Mouse (Mus musculus) lung, adult 2 months (tissue): ENCODE data around the gene Rnaseh2b. TPM values are rescaled to one million over a fixed set of nuclear protein-coding genes. Genes with fewer than 3 reads are reported as not detected.

Source experiments
- DNase-seq: peaks from one replicate; pipeline ENCODE4 v3.0.0; 2022
- H3K4me1 ChIP-seq: fragments of 200-500 bp; 2 replicates; pipeline ENCODE4 v1.6.1; 2011; ENCODE audit warnings: low read length; ENCODE audit not compliant: control insufficient read depth, insufficient read depth
- H3K4me3 ChIP-seq: fragments of 200-500 bp; replicated peaks from 2 replicates; pipeline ENCODE3; 2011; ENCODE audit warnings: low read depth, mild to moderate bottlenecking, control low read depth, low read length; ENCODE audit errors: extremely low read depth
- CTCF ChIP-seq: fragments of 200-500 bp; IDR thresholded peaks from 2 replicates; pipeline ENCODE4 v1.5.1; 2011; ENCODE audit warnings: mild to moderate bottlenecking, low read length, control low read depth; ENCODE audit not compliant: insufficient read depth
- POLR2A ChIP-seq: fragments of 200-500 bp; IDR thresholded peaks from 2 replicates; pipeline ENCODE4 v1.6.1; 2011; ENCODE audit warnings: low read depth, mild to moderate bottlenecking, control low read depth, low read length, borderline replicate concordance; ENCODE audit errors: extremely low read depth
- WGBS: fragments of 180-500 bp; shearing (Covaris S2); methylation state at CpG from one replicate; pipeline ENCODE4 v1.1.7; 2018; 5-methylcytosine and 5-hydroxymethylcytosine counted together
- polyA plus RNA-seq: library from polyadenylated mRNA; depleted of rRNA; stranded (reverse); fragments of >200 nt; gene quantifications from 2 replicates; pipeline ENCODE4 v1.2.3, GENCODE M21; 2012

Gene Rnaseh2b
- polyA plus RNA-seq, 1 experiment, result 2.6 TPM

GRCm38 (mm10) chr14:62258978-62259536 lies 33.3 kb upstream of the Rnaseh2b start:
- TF ChIP-seq POLR2A (no peak), CTCF (no peak)
- H3K4me3 ChIP-seq, result no peak overlapping the region
- 53% methylated on average over 10 of the region's 10 CpGs for WGBS
- DNase-seq, result no peak
- H3K4me1 ChIP-seq, result no peaks in the 10 kb centered on the region

DNA sequence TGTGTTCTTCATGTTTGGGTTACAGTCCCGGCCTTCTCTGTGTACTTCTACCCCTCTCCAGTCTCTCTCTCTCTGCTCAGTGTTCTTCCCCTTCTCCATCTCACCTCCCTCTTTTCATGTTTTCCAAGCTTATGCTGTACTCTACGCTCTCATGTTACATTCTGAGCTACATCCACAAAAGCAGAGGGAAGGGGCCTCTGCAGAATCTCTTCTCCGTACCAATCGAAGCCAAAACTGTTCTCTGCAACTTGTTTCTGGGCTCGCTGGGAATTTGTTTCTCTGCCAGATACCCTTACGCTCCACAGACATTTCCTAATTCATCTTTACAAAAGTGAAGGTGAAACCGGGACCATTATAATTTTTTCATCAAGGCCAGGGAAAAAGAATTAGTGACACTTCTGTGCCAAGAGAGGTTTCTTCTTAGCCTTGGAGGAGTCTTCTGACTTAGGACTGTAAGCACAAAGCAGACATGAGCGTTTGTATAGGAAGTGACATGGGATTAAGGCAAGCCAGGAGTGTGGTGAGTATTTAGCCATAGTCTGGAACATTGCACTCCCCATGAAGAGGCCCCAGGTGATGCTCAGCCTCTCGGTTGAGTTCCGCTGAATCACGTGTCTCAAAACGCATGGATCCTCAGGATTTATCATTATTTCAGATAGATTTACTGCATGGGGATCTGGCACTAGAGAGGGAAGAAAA lies 21.5 kb upstream of the Rnaseh2b start:
- 82% methylated on average over 12 of the region's 12 CpGs for WGBS
- Histone ChIP-seq H3K4me1 (no peaks in the 10 kb centered on the region), H3K4me3 (no peak overlapping the region)
- DNase-seq, result no peak
- no peak for TF ChIP-seq CTCF
- TF ChIP-seq POLR2A, result no peak

GRCm38 (mm10) chr14:62273604-62274003 lies 18.8 kb upstream of the Rnaseh2b start:
- no peak overlapping the region for H3K4me3 ChIP-seq
- H3K4me1 ChIP-seq, result no peaks in the 10 kb centered on the region
- 80% methylated on average over 3 of the region's 3 CpGs for WGBS
- TF ChIP-seq POLR2A, result no peak
- no peak for TF ChIP-seq CTCF
- DNase-seq, result no peak

DNA sequence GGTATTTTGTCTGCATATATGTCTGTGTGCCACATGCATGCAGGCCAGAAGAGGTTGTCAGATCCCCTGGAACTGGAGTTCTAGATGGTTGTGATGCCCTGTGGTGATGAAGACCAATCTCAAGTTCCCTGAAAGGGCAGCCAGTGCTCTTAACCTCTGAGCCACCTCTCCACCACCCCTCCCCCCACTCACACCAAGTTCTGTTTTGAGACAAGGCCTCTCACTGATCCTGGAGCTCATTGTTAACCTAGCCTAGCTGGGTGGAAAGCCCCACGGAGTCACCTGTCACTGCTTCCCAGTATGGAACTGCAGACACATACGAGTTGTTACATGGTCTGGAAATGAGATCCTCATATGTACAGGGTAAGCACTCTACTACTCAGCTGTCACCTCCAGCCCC lies 9.4 kb upstream of the Rnaseh2b start:
- WGBS, result 69% methylated on average over 2 of the region's 2 CpGs

GRCm38 (mm10) chr14:62288731-62289130 lies 3.7 kb upstream of the Rnaseh2b start:
- Histone ChIP-seq H3K4me1 (no peaks in the 10 kb centered on the region), H3K4me3 (no peak overlapping the region)
- no peak for DNase-seq
- TF ChIP-seq POLR2A (no peak), CTCF (no peak)
- WGBS, result 85% methylated on average over 3 of the region's 3 CpGs

More for the DNA sequence above, 9.4 kb upstream of the Rnaseh2b start:
- Histone ChIP-seq H3K4me3 (no peak overlapping the region), H3K4me1 (no peaks in the 10 kb centered on the region)
- TF ChIP-seq CTCF (no peak), POLR2A (no peak)
- DNase-seq, result no peak

- 100% methylated on average over 1 of the region's 1 CpGs for WGBS
- DNase-seq, result no peak
- H3K4me1 ChIP-seq, result no peaks in the 10 kb centered on the region
- TF ChIP-seq CTCF (no peak), POLR2A (no peak)
- H3K4me3 ChIP-seq, result no peak overlapping the region
These were observed 892 bp upstream of the Rnaseh2b start for GRCm38 (mm10) chr14:62291406-62291987.

DNA sequence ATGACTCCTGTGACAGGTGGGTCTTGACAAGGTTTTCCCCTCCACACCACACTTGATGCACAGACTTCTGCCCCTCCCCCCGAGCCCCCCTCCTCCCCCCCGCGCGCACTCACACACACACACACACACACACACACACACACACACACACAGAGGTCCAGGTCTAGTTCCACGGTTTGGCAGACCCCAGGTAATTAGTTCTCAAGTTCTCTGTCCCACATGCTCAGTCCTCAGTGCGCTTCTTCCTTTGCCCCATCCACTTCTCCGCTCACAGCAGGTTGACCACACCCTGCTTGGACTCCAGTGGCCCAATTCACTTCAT lies 262 bp upstream of the Rnaseh2b start:
- Histone ChIP-seq H3K4me3 (no peak overlapping the region), H3K4me1 (no peaks in the 10 kb centered on the region)
- TF ChIP-seq CTCF (no peak), POLR2A (no peak)
- WGBS, result 33% methylated on average over 7 of the region's 7 CpGs
- no peak for DNase-seq

DNA sequence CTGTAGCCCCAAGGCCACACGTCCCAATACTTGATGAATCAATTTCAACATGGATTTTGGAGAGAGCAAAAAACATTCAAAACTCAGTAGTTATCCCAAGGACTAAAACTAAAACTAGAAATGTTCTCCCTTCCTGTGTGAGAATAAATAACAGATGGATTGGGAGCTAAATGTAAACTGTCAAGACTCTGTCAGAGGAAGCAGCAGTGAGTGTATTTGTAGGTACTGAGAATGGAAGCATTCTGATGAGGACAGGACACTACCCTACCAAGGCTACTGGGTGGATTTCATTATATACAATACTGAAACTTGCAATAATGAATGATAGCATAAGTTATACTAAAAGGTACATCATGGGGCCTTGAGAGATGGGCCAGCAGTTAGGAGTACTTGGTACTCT lies 6.4 kb downstream of the Rnaseh2b start:
- no peak overlapping the region for H3K4me3 ChIP-seq
- DNase-seq, result no peak
- TF ChIP-seq POLR2A (no peak), CTCF (no peak)
- no peaks in the 10 kb centered on the region for H3K4me1 ChIP-seq
- WGBS, result 86% methylated on average over 1 of the region's 1 CpGs

DNA sequence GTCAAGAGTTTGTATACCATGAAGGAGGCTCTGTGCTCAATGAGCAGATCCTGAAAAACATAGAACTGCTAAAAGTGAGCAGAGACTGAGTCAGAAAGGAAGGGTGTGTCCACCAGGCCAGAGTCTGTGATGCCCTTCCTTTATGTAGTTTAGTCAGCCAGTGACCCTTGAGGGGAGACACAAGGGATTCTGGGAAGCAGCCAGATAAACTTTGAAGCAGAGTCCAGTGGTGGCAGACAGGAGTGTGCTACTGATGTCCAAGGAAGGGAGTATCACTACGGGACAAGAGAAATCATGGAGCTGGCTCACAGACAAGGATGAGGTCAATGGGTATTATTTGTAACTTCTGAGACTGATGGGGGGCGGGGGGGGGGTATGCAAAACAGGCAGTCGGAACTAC lies 7.6 kb downstream of the Rnaseh2b start:
- 58% methylated on average over 3 of the region's 3 CpGs for WGBS
- DNase-seq, result no peak
- no peak for TF ChIP-seq POLR2A
- TF ChIP-seq CTCF, result no peak
- Histone ChIP-seq H3K4me1 (no peaks in the 10 kb centered on the region), H3K4me3 (no peak overlapping the region)

- WGBS, result 90% methylated on average over 1 of the region's 1 CpGs
- Histone ChIP-seq H3K4me1 (no peaks in the 10 kb centered on the region), H3K4me3 (no peak overlapping the region)
- DNase-seq, result no peak
- no peak for TF ChIP-seq CTCF
These were observed 15.2 kb downstream of the Rnaseh2b start for GRCm38 (mm10) chr14:62307555-62307954.
